Mouse (Mus musculus) c-Kit-positive CD71-positive TER-119-negative erythroid progenitor cells, embryonic 14.5 days (primary cell): ENCODE data around the gene BC025446.
"Not testable (repeated sequence)": the region's sequence is repeated elsewhere in the genome, so short reads cannot be mapped to it uniquely, and the experiment has no call there.

Experiments used
- DNase-seq: peaks from one replicate; pipeline ENCODE4 v3.0.0-alpha.2; 2013; ENCODE audit warnings: low read depth

BC025446 gene

GRCm38 (mm10) chr15:75215778-75216691 is at the start of gene BC025446:
TSS of gene BC025446 (plus strand) at chr15:75216376.
- DNase-seq = no peak

- no peak for DNase-seq
Observed at GRCm38 (mm10) chr15:75175506-75175905, 40.7 kb upstream of the BC025446 start.

GRCm38 (mm10) chr15:75186291-75186690 is 29.9 kb upstream of the BC025446 start:
- no peak for DNase-seq

- DNase-seq = no peak
Observed at GRCm38 (mm10) chr15:75189116-75189515, 27.1 kb upstream of the BC025446 start.

GRCm38 (mm10) chr15:75190560-75190959 is 25.6 kb upstream of the BC025446 start:
- DNase-seq = not testable (repeated sequence)

GRCm38 (mm10) chr15:75216831-75217230 is 655 bp downstream of the BC025446 start:
- no peak for DNase-seq

DNA sequence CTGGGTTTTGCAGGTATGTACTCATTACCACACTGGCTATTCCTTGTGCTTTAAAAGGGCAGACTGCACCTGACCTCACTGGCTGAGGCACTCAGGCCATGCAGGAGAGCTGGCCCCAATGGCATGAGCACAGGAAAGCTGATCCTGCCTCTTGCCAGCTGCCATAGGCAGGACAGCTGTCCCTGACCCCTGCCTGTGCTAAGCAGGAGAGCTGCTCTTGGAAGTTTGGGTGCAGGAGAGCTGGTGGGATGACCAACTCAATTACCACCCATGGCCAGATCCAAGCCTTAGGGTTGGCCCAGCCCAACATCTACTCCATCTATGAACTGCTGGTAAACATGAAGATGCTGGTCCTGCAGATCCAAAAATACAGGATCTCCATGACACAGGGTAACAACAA is 5.8 kb downstream of the BC025446 start:
- no peak for DNase-seq

DNA sequence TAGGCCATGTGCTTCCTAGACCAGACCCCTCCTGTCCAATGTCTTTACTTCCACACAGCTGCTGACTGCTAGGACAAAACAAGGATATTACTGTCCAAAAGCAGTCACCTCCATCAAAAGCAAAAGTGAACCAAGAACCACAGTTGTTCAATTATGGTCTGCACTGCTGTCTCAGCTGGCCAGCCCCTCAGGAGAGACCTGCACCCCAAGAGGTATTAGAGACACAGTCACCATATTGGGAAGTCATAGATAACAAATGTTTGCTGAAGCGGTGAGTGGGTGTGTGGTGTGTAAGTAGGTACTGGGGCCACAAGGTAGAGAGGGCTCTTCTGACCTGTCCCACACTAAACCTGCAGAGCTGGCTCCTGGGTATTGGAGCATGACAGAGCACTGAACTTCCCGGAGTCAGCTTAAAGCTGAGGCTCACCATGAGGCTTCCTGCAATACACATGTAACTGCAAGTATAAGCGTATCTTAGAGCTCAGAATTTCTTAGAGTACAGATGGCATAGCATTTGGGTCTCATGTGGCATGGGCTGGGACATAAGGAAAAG is 21.6 kb downstream of the BC025446 start:
- DNase-seq = no peak

- no peak for DNase-seq
Observed at GRCm38 (mm10) chr15:75240558-75240957, 24.4 kb downstream of the BC025446 start.

DNA sequence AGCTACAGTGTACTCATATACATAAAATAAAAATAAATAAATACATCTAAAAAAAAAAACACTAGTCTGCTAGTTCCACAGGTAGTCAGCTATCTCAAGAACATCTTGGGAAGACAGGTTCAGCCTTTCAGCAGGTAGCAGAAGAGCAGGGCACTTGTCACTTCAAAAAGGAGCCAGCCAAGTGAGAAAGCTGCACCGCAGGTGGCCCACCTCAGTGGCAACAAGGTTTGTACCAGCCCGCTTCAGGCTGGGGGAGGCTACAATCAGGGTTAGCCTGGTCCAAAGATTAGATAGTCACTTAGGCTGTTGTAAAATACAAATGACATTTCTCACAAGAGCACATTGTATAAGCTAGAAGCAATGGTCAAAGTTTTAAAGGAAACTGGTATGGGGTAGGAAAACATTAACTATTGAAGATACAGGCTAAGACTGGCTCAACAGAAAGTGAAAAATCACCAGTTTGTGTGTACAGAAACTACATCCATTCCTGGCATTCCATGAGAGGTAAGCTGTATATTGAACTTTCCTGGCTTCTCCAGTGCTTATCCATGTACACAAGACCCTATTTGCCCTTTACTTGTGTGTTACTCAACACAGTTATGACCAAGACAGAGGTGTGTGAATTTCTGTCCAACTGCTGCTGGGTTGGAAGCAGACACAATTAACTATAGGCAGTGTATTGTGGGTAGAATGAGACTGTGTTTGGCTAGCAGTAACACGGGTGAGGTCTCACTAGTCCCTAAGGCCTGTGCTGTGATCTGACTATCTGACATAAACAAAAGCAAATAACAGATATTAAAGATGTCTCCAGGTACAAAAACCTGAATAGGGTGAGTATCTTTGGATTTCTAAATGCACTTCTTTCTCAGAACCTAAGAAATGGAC is 26.8 kb downstream of the BC025446 start:
- DNase-seq = no peak

GRCm38 (mm10) chr15:75254671-75255070 is 38.5 kb downstream of the BC025446 start:
- DNase-seq = no peak

DNA sequence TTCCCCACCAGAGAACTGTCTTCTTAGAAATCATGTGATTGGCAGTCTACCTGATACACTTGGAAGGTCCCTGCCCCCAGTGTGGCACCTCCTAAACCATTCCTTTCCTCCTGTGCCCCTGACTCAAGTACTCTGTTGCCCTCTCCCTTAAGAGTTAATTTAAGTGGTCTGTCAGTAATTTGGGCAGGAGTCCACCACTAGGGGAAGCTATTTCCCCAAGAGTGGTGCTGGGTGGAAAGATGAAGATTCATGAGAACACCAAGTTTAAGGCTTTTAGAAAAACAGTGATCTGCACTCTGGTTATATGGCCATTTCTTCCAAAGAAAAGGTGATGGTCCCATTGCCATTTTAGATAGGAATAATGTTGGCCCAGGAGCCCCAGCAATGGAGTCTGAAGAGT is 49.7 kb downstream of the BC025446 start:
- no peak for DNase-seq

DNA sequence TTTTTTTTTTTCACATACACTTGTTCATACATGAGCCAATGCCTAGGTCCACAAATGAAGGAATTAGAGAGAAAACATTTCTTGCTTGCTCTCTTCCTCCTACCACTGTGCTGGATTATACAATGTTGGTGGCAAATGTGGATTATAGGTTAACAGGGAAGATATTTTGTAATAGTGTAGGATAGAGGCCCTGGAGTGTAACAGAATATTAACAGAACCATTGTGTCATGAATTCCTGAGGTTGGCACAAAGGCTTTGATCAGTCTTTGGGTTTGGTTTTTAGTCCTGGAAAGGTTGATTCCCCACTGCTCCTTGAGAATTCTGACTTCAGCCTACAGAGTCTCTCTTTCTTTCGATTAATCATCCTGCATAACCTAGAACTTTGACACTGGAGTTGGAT is 50.5 kb downstream of the BC025446 start:
- no peak for DNase-seq

- no peak for DNase-seq
Observed at GRCm38 (mm10) chr15:75268121-75268520, 51.9 kb downstream of the BC025446 start, which contains the start of gene Ly6f. TSS of gene Ly6f (plus strand) at chr15:75268421.

DNA sequence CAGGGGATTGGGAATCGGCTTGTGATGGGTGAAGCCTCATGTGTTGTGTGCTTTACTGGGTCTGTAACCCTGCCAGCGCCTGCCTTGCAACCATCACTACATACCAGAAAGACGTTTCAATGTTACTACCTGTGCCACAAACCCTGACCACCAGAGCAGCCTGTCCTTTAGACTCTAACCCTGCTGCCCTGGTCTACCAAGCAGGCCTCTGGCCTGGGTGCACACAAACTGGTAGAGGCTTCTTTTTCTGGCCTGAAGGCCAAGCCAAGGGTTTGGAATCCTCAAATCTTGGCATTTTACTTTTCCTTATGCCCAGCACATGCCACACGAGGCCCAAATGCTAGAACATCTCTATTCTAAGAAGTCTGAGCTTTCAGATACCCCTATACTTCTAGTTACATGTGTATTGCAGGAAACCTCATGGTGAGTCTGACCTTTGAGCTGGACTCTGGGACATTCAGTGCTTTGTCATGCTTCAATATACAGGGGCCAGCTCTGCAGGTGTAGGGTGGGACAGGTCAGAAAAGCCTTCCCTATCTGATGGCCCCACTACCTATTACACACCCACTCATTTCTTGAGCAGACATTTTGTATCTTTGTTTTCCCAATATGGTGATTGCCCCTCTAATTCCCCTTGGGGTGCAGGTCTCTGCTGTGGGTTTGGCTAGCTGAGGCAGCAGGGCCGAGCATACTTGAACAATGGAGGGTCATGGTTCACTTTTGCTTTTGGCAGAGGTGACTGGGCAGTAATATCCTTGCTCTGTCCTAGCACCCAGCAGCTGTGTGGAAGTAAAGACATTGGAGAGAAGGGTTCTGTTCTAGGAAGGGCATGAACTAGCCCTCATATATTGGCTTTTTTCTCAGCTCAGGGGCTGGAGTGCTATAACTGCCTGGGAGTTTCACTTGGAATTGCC is 53.0 kb downstream of the BC025446 start:
- no peak for DNase-seq

DNA sequence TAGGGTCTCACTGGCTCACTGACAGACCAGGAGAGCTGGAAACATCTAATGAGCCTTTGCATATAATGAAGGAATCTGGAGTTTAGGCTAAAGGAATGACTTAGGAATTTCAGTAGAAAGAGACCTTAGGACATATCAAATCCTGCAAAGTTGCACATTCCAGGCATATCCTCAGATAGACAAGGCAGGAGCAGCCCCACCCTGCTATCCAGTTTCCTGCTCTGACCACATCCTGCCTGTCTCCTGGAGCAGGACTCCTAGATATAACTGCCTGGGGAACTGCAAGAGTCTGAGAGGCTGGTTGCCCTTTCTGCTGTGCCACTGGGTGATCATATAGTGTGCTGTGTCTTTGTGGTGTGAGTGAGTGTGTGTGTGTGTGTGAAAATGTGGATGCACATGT is 54.0 kb downstream of the BC025446 start:
- no peak for DNase-seq

- no peak for DNase-seq
Observed at GRCm38 (mm10) chr15:75270691-75271362, 54.7 kb downstream of the BC025446 start.

DNA sequence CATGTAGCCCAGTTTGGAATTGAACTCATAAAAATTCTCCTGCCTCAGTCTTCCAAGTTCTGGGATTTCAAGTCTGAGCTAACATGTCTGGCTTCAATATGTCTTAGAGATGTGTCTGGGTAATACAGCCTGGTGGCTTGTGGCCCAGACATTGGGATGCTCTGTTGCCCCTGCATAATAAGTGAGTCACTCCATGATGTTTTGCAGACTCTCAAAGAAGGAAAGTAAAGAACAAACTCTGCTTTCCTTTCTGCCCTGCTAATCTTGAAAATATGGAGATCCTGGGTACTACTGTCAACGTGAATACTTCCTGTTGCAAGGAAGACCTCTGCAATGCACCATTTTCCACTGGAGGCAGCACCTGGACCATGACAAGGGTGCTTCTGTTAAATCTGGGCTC is 55.2 kb downstream of the BC025446 start:
- DNase-seq = no peak

DNA sequence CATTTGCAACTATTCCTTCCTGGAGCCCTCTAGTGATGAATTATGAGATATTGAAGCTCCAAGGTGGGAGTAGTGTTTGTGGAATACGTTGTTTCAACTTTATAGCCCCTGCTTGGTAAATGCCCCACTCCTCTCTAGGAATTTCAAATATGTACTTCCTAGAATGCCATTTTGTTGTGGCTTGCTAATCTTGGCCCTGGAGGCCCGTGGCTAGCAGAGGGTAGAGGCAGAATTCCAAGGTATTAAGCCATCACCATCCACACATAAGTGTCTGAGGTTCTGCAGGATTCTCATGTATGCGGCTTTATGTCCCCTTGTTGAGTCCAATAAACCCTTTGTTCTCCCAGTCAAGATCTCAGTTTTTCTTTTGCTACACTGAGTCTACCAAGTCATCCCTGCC is 55.7 kb downstream of the BC025446 start:
- no peak for DNase-seq
